10 mouse cellular contexts compared by ENCODE assay signal in genomic region chr10:17599246-17599645, GRCm38 (mm10).
A peak's percentile ranks its signal among the peaks of the same experiment; 100 is the strongest.
DNase-seq lines count a peak whose midpoint lies in the region; ATAC-seq and TF ChIP-seq lines count a peak whose summit lies in the region.
"Had no signal": no experiment of that assay in that cellular context is flagged by ENCODE, and none has a peak within 500 bp of the region (broad histone marks: within the 10 kb centered on the region; RNA-seq: fewer than 3 reads in every experiment).

No protein-coding gene starts in this region.

- no peaks in the 10 kb centered on the region; the same call in 1 of the 2 replicates for H3K4me1 ChIP-seq in forebrain, embryonic 14.5 days (ENCODE audit: control insufficient read depth, insufficient read depth, low read length)
- H3K4me1 ChIP-seq in forebrain, embryonic 10.5 days = peaks cover 12% of the 10 kb centered on the region
- no peaks in the 10 kb centered on the region for H3K4me1 ChIP-seq in lung, adult 2 months (ENCODE audit: control insufficient read depth, insufficient read depth, low read length)
- peaks cover 5% of the 10 kb centered on the region; the same call in 1 of the 2 replicates for H3K4me1 ChIP-seq in kidney, embryonic 15.5 days
- no peaks in the 10 kb centered on the region for H3K4me1 ChIP-seq in thymus, adult 2 months (replicated peaks; ENCODE audit: control insufficient read depth, insufficient read depth, low read length)
- H3K4me1 ChIP-seq: hindbrain, embryonic 12.5 days had no signal

- DNase-seq in forebrain, embryonic 14.5 days (ENCODE audit: low spot score) = peak; percentile 37
- DNase-seq in forebrain, embryonic 10.5 days (ENCODE audit: extremely low spot score, low spot score) = no peak
- peak; percentile 55 for DNase-seq in R1 (ENCODE audit: low read depth, low spot score)
- DNase-seq in gastrocnemius, postnatal 25 days = peak; percentile 12
- DNase-seq in lung, adult 2 months = peak; percentile 33
- DNase-seq in c-Kit-positive CD71-positive TER-119-positive erythroid progenitor cells, embryonic 14.5 days (ENCODE audit: low spot score) = no peak
- DNase-seq in thymus, adult 2 months = no peak

- no peaks in the 10 kb centered on the region for H3K9me3 ChIP-seq in forebrain, embryonic 14.5 days (replicated peaks; ENCODE audit: control insufficient read depth, low read length)
- no peaks in the 10 kb centered on the region for H3K9me3 ChIP-seq in forebrain, embryonic 10.5 days
- no peaks in the 10 kb centered on the region for H3K9me3 ChIP-seq in kidney, embryonic 15.5 days (replicated peaks)
- H3K9me3 ChIP-seq: G1E; hindbrain, embryonic 12.5 days had no signal

- no peak overlapping the region for H3K27ac ChIP-seq in forebrain, embryonic 14.5 days (ENCODE audit: low read depth, low read length)
- no peak overlapping the region for H3K27ac ChIP-seq in forebrain, embryonic 10.5 days
- H3K27ac ChIP-seq in kidney, embryonic 15.5 days = no peak overlapping the region
- no peak overlapping the region for H3K27ac ChIP-seq in thymus, adult 2 months (ENCODE audit: control insufficient read depth, insufficient read depth, low read length)
- H3K27ac ChIP-seq: hindbrain, embryonic 12.5 days had no signal

- H3K4me2 ChIP-seq in forebrain, embryonic 14.5 days (ENCODE audit: low read length) = no peak overlapping the region
- H3K4me2 ChIP-seq in kidney, embryonic 15.5 days = no peak overlapping the region
- H3K4me2 ChIP-seq: hindbrain, embryonic 12.5 days had no signal

- TF ChIP-seq CTCF in lung, adult 2 months (IDR thresholded peaks at IDR 0.05; ENCODE audit: insufficient read depth, low read length) = no peak
- TF ChIP-seq CTCF in thymus, adult 2 months (IDR thresholded peaks at IDR 0.05; ENCODE audit: borderline replicate concordance, control insufficient read depth, extremely low read depth, insufficient read depth, low read length, poor library complexity) = no peak

- no peak overlapping the region for H3K9ac ChIP-seq in forebrain, embryonic 14.5 days (ENCODE audit: low read length)
- no peak overlapping the region for H3K9ac ChIP-seq in kidney, embryonic 15.5 days
- H3K9ac ChIP-seq: hindbrain, embryonic 12.5 days had no signal

- H3K27me3 ChIP-seq in forebrain, embryonic 14.5 days (replicated peaks; ENCODE audit: control insufficient read depth, insufficient read depth, low read length) = no peaks in the 10 kb centered on the region
- no peaks in the 10 kb centered on the region for H3K27me3 ChIP-seq in forebrain, embryonic 10.5 days (ENCODE audit: poor library complexity, severe bottlenecking)
- no peaks in the 10 kb centered on the region for H3K27me3 ChIP-seq in kidney, embryonic 15.5 days
- no peaks in the 10 kb centered on the region for H3K27me3 ChIP-seq in thymus, adult 2 months (ENCODE audit: control insufficient read depth, insufficient read depth, low read length)
- H3K27me3 ChIP-seq: hindbrain, embryonic 12.5 days had no signal

- no peak overlapping the region for H3K4me3 ChIP-seq in forebrain, embryonic 14.5 days (ENCODE audit: low read depth, low read length)
- H3K4me3 ChIP-seq in forebrain, embryonic 10.5 days = no peak overlapping the region
- H3K4me3 ChIP-seq in lung, adult 2 months (replicated peaks; ENCODE audit: extremely low read depth, low read depth, low read length) = no peak overlapping the region
- no peak overlapping the region for H3K4me3 ChIP-seq in kidney, embryonic 15.5 days (replicated peaks)
- no peak overlapping the region for H3K4me3 ChIP-seq in thymus, adult 2 months (ENCODE audit: control insufficient read depth, insufficient read depth, low read length)
- H3K4me3 ChIP-seq: hindbrain, embryonic 12.5 days had no signal

- ATAC-seq in forebrain, embryonic 14.5 days = no peak
- ATAC-seq in kidney, embryonic 15.5 days (replicated peaks; ENCODE audit: low FRiP score) = no peak

- TF ChIP-seq POLR2A in lung, adult 2 months (IDR thresholded peaks at IDR 0.05; ENCODE audit: borderline replicate concordance, extremely low read depth, low read depth, low read length) = no peak
- no peak for TF ChIP-seq POLR2A in thymus, adult 2 months (IDR thresholded peaks at IDR 0.05; ENCODE audit: control insufficient read depth, extremely low read depth, insufficient read depth, low read length, poor library complexity)

- WGBS in forebrain, embryonic 14.5 days = 74% methylated on average over 10 of the region's 10 CpGs
- 88% methylated on average over 10 of the region's 10 CpGs for WGBS in forebrain, embryonic 10.5 days
- 46% methylated on average over 10 of the region's 10 CpGs for WGBS in lung, adult 2 months
- 86% methylated on average over 10 of the region's 10 CpGs for WGBS in kidney, embryonic 15.5 days
- whole genome bisulfite sequencing in thymus, adult 2 months = 93% methylated on average over 10 of the region's 10 CpGs

- H3K36me3 ChIP-seq in forebrain, embryonic 14.5 days (ENCODE audit: control insufficient read depth, insufficient read depth, low read length) = no peaks in the 10 kb centered on the region
- no peaks in the 10 kb centered on the region for H3K36me3 ChIP-seq in forebrain, embryonic 10.5 days (replicated peaks)
- H3K36me3 ChIP-seq in kidney, embryonic 15.5 days = no peaks in the 10 kb centered on the region
- no peaks in the 10 kb centered on the region for H3K36me3 ChIP-seq in thymus, adult 2 months (ENCODE audit: control insufficient read depth, insufficient read depth, low read length)
- H3K36me3 ChIP-seq: G1E; hindbrain, embryonic 12.5 days had no signal

Comparison
In these comparisons a context has a peak if more than half of its experiments do, and no peak if none do; other contexts are left out.
1. DNase-seq: peak in forebrain, embryonic 14.5 days (single experiment), R1 (single experiment), gastrocnemius, postnatal 25 days (single experiment) and lung, adult 2 months (single experiment); none in forebrain, embryonic 10.5 days (single experiment), c-Kit-positive CD71-positive TER-119-positive erythroid progenitor cells, embryonic 14.5 days (single experiment) and thymus, adult 2 months (single experiment).